Mouse (Mus musculus) lung, adult 10 weeks (tissue): Measurements from ENCODE around the gene Chek1. TPM values are rescaled to one million over a fixed set of nuclear protein-coding genes. Genes with fewer than 3 reads are reported as not detected.

Source experiments
- polyA plus RNA-seq: library from polyadenylated mRNA; stranded (reverse); fragments of 350-450 nt; fragmentation: Illumina TruSeq; extraction: RNeasy Lipid Tissue Mini Kit (QIAGEN cat#74804); gene quantifications from one replicate; pipeline ENCODE4 v1.2.3, GENCODE M21; 2014; ENCODE audit warnings: low read depth, low replicate concordance; ENCODE audit not compliant: insufficient read depth

Gene Chek1
- polyA plus RNA-seq = 0.70 TPM

DNA sequence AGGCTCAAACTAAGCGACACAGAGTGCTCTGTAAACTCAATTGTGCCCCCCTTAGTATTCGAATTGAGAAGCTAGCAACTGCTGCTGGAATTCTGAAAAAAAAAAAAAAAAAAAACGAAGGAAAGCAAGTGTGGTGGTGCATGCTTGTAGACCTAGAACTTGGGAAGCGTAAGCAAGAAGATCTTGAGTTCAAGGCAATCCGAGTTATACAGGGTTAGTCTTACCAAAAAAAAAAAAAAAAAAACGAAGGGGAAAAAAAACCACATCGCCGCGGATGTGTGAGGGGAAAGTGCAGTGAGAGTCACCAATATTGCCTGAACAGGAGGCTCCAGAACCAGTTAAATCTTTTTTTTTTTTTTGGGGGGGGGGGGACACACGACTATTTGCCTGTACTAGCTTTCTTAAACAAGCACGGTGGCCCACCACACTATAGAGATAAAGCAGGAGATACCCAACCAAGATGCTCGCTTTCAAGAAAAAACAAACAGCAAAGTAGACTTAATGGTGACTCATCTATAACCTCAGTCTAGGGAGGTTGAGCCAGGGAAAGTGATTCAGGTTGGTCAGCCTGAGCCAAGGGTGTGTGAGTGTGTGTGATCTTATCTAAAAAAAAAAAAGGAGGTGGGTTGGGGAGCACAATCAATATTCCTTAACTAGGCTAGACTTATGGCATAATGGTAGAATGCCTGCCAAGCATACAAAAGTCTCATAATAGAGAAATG is at the start of gene Chek1:
Gene Chek1, minus strand, starts transcription at position 32 of the 722 bp plus-strand sequence.

GRCm38 (mm10) chr9:36767203-36768143 is 40.6 kb upstream of the Chek1 start, which contains the start of gene Stt3a:
Stt3a (minus strand) TSS chr9:36767679.

GRCm38 (mm10) chr9:36692920-36693319 is 33.9 kb downstream of the Chek1 start, which contains the start of gene Acrv1:
Acrv1 (plus strand) TSS chr9:36693220.

Other genes with a start within 250 kb of the Chek1 start
- gene Gm5615, start 185.1 kb downstream of the Chek1 start, polyA plus RNA-seq = not detected
- gene Gm17689, start 144.4 kb downstream of the Chek1 start, polyA plus RNA-seq = not detected
- not detected for gene A630095E13Rik, start 83.7 kb downstream of the Chek1 start, polyA plus RNA-seq
- not detected for gene Acrv1, start 33.8 kb downstream of the Chek1 start, polyA plus RNA-seq
- gene Stt3a, start 40.6 kb upstream of the Chek1 start, polyA plus RNA-seq = 42.6 TPM
- 66.6 TPM for gene Ei24, start 70.3 kb upstream of the Chek1 start, polyA plus RNA-seq
- 2.5 TPM for gene Fez1, start 94.8 kb upstream of the Chek1 start, polyA plus RNA-seq